Mouse (Mus musculus) heart, postnatal 25 days (tissue): ENCODE measurements around the gene Itga9. TPM values are rescaled to one million over a fixed set of nuclear protein-coding genes. Genes with fewer than 3 reads are reported as not detected.

Experiments used
- DNase-seq: peaks from one replicate; pipeline ENCODE4 v3.0.0; 2022; ENCODE audit warnings: low spot score
- intact Hi-C: fragments of 180-260 bp; cut with DNase I; formaldehyde crosslinking; loops from one replicate; pipeline ENCODE4 v1.15.1; 2025
- total RNA-seq, 2 experiments: library from RNA; stranded (reverse); gene quantifications; 2 replicates each; pipeline ENCODE4 v1.2.3; 2021

The Itga9 gene
- total RNA-seq, 2 experiments from 2014 or later = 65.5 to 72.7 TPM

DNA sequence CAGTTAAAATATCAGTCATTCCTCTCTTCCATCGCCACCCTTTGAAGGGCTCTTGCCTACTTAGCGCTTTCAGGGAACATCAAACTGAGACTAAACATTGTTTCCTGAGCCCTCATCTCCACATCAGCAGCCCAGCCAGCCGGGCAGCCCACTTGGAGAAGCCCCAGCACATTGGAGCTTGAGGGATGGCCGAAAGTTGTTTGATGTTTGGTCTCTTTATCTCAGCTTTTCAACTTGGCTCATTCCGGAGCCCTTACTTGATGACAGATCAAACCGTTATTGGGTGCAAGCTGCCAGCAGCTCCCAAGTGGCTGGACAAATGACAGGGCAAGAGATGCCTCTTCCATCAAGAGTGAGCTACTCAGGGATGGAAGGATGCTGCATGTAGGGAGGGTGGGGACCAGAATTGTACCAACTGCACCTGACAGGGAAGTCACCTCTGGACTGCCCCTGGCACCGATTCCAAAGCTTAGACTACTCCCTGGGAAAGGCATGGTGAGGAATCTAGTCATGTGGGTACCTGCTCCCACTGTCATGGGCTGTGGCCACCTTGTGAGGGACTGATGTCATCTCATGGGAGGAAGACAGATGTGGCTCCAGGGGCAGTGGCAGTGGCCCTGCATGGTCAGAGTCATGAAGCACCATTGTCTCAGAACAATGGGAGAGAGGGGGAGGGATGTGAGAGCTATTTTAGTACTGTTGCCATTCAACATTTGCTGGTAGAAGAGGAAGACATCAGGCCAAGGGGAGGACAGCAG lies 232.6 kb downstream of the Itga9 start:
- no peak for DNase-seq
- intact Hi-C loops = no loop called here

- DNase-seq = no peak
- intact Hi-C loops = no loop called here
Measured at GRCm38 (mm10) chr9:118841247-118841646, 234.8 kb downstream of the Itga9 start.

DNA sequence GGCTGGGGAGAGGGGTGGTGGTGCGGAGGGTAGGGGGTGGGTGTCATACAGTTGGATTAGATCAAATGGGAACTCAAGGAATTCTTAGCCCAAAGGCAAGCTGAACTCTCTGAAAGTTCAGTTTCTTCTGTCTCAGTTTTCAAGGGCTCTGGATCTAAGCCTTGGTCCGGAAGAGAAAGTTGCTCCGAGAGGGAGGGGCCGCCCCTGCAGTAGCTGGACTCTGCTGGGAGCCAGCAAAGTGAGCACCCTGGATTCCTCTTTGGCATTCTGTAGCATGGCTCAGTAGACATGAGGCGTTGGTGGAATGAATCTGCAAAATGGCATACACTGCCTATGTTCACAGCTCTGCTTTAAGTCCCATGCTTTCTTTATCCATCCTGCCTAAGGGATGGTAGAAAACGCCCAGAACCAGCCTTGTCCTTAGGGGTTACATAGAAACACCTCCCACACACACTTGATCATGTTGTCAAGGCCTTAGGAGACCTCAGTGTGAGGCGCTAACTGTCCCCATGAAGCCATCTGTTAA lies 235.5 kb downstream of the Itga9 start:
- intact Hi-C loops = no loop called here
- DNase-seq = no peak

- intact Hi-C loops = no loop called here
- DNase-seq = no peak
Measured at GRCm38 (mm10) chr9:118843711-118844110, 237.2 kb downstream of the Itga9 start.

DNA sequence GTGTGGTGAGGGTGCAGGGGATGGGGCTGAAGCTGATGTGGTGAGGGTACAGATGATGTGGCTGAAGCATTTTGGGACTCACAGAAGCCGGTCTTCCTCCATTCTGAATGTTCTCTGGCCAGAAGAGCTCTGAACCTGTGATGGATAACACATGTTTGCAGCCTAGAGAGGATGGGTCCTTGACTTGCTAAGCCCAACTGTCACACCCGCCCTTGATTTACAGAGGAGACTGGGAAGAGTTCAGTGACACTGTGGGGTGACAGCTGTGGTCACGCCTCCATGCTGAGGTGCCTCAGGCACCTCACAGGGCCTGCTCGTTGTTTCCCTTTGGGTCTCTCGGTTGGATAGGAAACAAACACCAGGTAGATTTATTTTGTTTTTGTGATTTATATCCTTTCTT lies 238.5 kb downstream of the Itga9 start:
- DNase-seq = no peak
- intact Hi-C loops = no loop called here

- intact Hi-C loops = no loop called here
Measured at GRCm38 (mm10) chr9:118846766-118847165, 240.3 kb downstream of the Itga9 start.

DNA sequence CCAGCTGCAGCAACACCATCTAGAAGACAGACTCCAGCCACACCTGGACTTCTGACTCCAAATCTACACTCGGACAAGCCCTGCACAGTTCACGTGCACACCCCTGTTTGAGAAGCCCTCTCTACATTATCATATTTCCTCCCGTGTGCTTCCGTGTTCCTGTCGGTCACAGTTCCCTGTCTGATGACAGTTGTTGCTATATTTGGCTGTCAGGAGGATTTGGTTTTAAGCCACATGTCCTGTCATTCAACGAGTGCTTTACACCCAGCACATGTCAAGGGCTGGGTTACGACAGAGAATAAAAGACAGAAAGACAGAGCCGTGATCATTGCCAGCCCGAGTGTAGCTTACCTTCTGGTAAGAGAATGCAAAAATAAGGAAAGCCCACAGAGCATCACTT lies 250.2 kb downstream of the Itga9 start:
- intact Hi-C loops = no loop called here
- DNase-seq = no peak

More at GRCm38 (mm10) chr9:118846766-118847165, 240.3 kb downstream of the Itga9 start:
- no peak for DNase-seq

DNA sequence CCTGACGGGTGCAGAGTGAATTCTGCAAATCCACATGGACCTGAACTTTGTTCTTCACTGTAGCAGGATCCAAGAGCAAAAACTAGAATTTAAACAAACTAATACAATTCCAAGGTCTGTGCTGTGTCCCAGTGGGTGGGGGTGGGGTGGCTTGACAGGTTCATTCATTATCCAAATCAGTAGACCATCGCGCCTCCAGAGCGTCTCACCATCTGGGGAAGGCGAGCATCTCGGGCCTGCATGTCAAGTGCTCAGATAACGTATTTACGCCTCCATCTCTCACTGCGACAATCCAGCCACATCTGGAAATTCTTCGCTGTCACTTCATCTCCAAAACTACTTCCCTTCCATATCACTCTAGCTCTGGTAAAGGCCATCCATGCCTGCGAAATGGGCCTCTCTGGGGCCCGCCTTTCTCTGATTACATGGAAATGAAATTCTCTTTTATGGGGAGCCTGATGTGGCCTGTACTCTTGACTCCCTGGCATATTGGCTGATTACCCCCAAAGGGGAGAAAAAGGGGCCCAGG lies 254.2 kb downstream of the Itga9 start:
- no peak for DNase-seq
- intact Hi-C loops = no loop called here

DNA sequence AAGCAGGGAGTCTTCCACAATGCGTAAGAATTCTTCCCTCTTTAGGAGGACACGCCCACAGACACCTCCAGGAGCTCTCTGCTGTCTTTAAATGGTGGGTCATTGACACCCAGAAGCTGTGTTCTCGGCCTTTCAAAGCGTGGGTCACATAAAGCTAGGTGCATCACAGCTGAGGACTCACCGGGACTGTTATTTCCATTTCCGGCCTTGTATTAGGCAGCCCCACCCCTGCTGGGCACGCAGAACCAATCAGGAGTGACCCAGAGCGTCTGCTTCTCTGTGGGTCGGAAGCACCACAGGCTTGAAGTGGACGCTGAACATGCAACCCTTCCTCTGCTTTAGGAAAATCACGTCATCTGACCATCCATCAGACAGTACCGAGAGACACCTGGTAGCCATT lies 255.7 kb downstream of the Itga9 start:
- intact Hi-C loops = no loop called here
- no peak for DNase-seq

DNA sequence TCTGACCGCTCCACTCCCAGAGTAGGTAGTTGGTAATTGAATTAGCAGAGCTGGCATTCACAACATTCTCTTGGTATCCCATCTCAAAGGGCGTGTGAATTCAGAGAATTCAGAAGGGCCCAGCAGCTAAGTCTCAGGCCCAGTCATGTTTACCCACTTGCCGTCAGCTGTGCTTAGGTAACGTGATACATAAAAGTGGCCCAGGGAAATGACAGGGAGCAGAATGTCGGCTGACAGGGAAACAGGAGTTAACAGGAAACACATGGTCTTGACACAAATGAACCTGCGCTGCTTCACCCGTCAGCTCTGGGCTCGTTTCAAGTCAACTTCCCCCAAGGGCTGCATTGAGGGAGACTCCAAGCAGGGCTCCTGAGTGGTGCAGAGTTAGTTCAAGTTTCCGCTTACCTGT lies 256.4 kb downstream of the Itga9 start:
- no peak for DNase-seq
- intact Hi-C loops = no loop called here

- DNase-seq = no peak
- intact Hi-C loops = no loop called here
Measured at GRCm38 (mm10) chr9:118863528-118863927, 257.0 kb downstream of the Itga9 start.

DNA sequence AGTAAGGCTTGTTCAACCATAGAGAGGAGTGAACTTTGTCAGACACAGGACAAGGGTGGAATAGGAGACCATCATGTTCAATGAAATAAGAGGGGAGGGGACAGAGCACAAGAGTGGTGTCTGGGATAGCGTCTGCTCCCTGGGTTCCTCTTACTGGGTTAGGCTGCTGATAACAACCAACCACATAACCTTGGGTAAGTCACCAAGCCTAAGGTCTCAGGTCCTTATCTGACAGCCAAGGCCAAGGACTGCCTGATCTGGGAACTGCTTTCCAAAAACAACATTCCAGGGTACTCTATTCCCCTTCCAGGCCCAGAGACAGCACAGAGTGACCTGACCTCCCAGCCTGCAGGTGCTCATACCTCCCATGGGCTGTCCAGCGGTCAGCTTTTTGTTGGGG lies 260.5 kb downstream of the Itga9 start:
- intact Hi-C loops = no loop called here
- no peak for DNase-seq

- intact Hi-C loops = no loop called here
- no peak for DNase-seq
Measured at GRCm38 (mm10) chr9:118867851-118868250, 261.4 kb downstream of the Itga9 start.

- DNase-seq = no peak
- intact Hi-C loops = loop anchor here (1.0 to 5.0 kb wide), 2 partner anchors 265 to 284 kb away; partner anchors contain the start of gene Itga9
Measured at GRCm38 (mm10) chr9:118871089-118871488, 264.6 kb downstream of the Itga9 start.

DNA sequence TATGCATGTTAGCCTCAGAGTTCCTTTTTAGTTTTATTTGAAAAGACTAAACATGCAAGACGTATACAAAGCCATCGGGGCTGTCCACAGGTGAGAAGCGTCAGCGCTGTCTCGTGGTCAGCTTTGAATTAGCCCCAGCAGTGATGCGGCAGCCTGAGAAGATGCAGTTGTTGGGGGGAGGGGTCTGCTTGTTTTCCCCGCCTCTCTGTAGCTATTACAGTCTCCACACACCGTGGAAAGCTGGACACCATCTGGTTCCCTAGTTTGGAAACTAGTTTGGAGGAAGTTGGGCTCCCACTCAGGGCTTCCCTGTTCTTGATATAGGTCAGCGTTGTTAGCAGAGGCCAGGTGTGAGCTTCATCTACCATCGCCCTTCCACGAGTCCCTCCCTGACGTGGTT lies 266.5 kb downstream of the Itga9 start:
- intact Hi-C loops = loop anchor here (5.0 kb wide), 1 partner anchor 286 kb away; no protein-coding TSS in a partner anchor
- DNase-seq = no peak

GRCm38 (mm10) chr9:118873596-118873995 lies 267.1 kb downstream of the Itga9 start:
- intact Hi-C loops = loop anchor here (5.0 kb wide), 1 partner anchor 286 kb away; no protein-coding TSS in a partner anchor
- no peak for DNase-seq

- no peak for DNase-seq
- intact Hi-C loops = no loop called here
Measured at GRCm38 (mm10) chr9:118875705-118876104, 269.2 kb downstream of the Itga9 start.

GRCm38 (mm10) chr9:118876902-118877301 lies 270.4 kb downstream of the Itga9 start:
- intact Hi-C loops = no loop called here
- no peak for DNase-seq

GRCm38 (mm10) chr9:118877365-118878008 lies 271.0 kb downstream of the Itga9 start:
- intact Hi-C loops = no loop called here
- DNase-seq = no peak

GRCm38 (mm10) chr9:118878596-118878995 lies 272.1 kb downstream of the Itga9 start:
- no peak for DNase-seq
- intact Hi-C loops = no loop called here
